In genomic region chr3:37303392-37304139, GRCm38 (mm10) we compare ENCODE assay signal across 15 mouse cellular contexts. TPM values are rescaled to one million over a fixed set of nuclear protein-coding genes. Genes with fewer than 3 reads are reported as not detected.
DNase-seq lines count a peak whose midpoint lies in the region; ATAC-seq and TF ChIP-seq lines count a peak whose summit lies in the region.
"Had no signal": no experiment of that assay in that cellular context is flagged by ENCODE, and none has a peak within 500 bp of the region (broad histone marks: within the 10 kb centered on the region; RNA-seq: fewer than 3 reads in every experiment).

No protein-coding gene starts in this region.

- H3K9me3 ChIP-seq in lung, embryonic 15.5 days = no peaks in the 10 kb centered on the region
- H3K9me3 ChIP-seq in liver, embryonic 11.5 days (ENCODE audit: control insufficient read depth, low read length) = no peaks in the 10 kb centered on the region
- H3K9me3 ChIP-seq in forebrain, embryonic 11.5 days (ENCODE audit: control insufficient read depth, low read length) = no peaks in the 10 kb centered on the region
- H3K9me3 ChIP-seq: forebrain, embryonic 15.5 days; hindbrain, embryonic 15.5 days; midbrain, embryonic 13.5 days had no signal

- no peaks in the 10 kb centered on the region for H3K27me3 ChIP-seq in lung, embryonic 15.5 days
- no peaks in the 10 kb centered on the region for H3K27me3 ChIP-seq in liver, embryonic 11.5 days (replicated peaks; ENCODE audit: control insufficient read depth, insufficient read depth, low read length)
- no peaks in the 10 kb centered on the region for H3K27me3 ChIP-seq in forebrain, embryonic 11.5 days (ENCODE audit: control insufficient read depth, insufficient read depth, low read length)
- H3K27me3 ChIP-seq: forebrain, embryonic 15.5 days; hindbrain, embryonic 15.5 days; midbrain, embryonic 13.5 days had no signal

- DNase-seq in lung, adult 2 months = no peak
- peak; percentile 6 for DNase-seq in ZHBTc4 (ENCODE audit: low read depth, low spot score)
- peak; percentile 38 for DNase-seq in liver, embryonic 11.5 days (ENCODE audit: low spot score)
- DNase-seq in forebrain, embryonic 11.5 days (ENCODE audit: low spot score) = no peak
- no peak for DNase-seq in Muller cell, postnatal 12 days (ENCODE audit: inconsistent ontology term)
- DNase-seq in cerebellum, adult 9-11 months = no peak
- DNase-seq: cerebellum, adult 11-12 months; layer of hippocampus, postnatal 36 days had no signal

- H3K36me3 ChIP-seq in lung, embryonic 15.5 days = no peaks in the 10 kb centered on the region
- no peaks in the 10 kb centered on the region for H3K36me3 ChIP-seq in liver, embryonic 11.5 days (ENCODE audit: control insufficient read depth, insufficient read depth, low read length)
- no peaks in the 10 kb centered on the region for H3K36me3 ChIP-seq in forebrain, embryonic 11.5 days (ENCODE audit: control insufficient read depth, insufficient read depth, low read length)
- H3K36me3 ChIP-seq: forebrain, embryonic 15.5 days; hindbrain, embryonic 15.5 days; midbrain, embryonic 13.5 days had no signal

- H3K4me1 ChIP-seq in lung, embryonic 15.5 days = peaks cover 6% of the 10 kb centered on the region
- H3K4me1 ChIP-seq in lung, adult 2 months (ENCODE audit: control insufficient read depth, insufficient read depth, low read length) = no peaks in the 10 kb centered on the region; the same call in 1 of the 2 replicates
- peaks cover 4% of the 10 kb centered on the region for H3K4me1 ChIP-seq in liver, embryonic 11.5 days (replicated peaks; ENCODE audit: control insufficient read depth, insufficient read depth, low read length)
- no peaks in the 10 kb centered on the region for H3K4me1 ChIP-seq in forebrain, embryonic 11.5 days (replicated peaks; ENCODE audit: control insufficient read depth, insufficient read depth, low read length)
- H3K4me1 ChIP-seq: forebrain, embryonic 15.5 days; hindbrain, embryonic 15.5 days; midbrain, embryonic 13.5 days had no signal

- no peak for TF ChIP-seq CTCF in lung, adult 2 months (IDR thresholded peaks at IDR 0.05; ENCODE audit: insufficient read depth, low read length)

- WGBS in lung, embryonic 15.5 days = 47% methylated on average over 8 of the region's 8 CpGs
- 68% methylated on average over 8 of the region's 8 CpGs for WGBS in lung, adult 2 months
- 38% methylated on average over 8 of the region's 8 CpGs for WGBS in liver, embryonic 11.5 days
- WGBS in forebrain, embryonic 11.5 days = 78% methylated on average over 8 of the region's 8 CpGs

- no peak overlapping the region for H3K4me2 ChIP-seq in lung, embryonic 15.5 days
- H3K4me2 ChIP-seq in liver, embryonic 11.5 days = peak overlapping the region; percentile 44
- no peak overlapping the region for H3K4me2 ChIP-seq in forebrain, embryonic 11.5 days (ENCODE audit: low read depth, low read length, severe bottlenecking)
- H3K4me2 ChIP-seq: forebrain, embryonic 15.5 days; hindbrain, embryonic 15.5 days; midbrain, embryonic 13.5 days had no signal

- no peak for TF ChIP-seq POLR2A in lung, adult 2 months (IDR thresholded peaks at IDR 0.05; ENCODE audit: borderline replicate concordance, extremely low read depth, low read depth, low read length)

- no peak overlapping the region for H3K9ac ChIP-seq in lung, embryonic 15.5 days
- H3K9ac ChIP-seq in liver, embryonic 11.5 days (ENCODE audit: low read depth, low read length) = peak overlapping the region; percentile 57
- no peak overlapping the region for H3K9ac ChIP-seq in forebrain, embryonic 11.5 days (ENCODE audit: low read length)
- H3K9ac ChIP-seq: forebrain, embryonic 15.5 days; hindbrain, embryonic 15.5 days; midbrain, embryonic 13.5 days had no signal

- H3K27ac ChIP-seq in lung, embryonic 15.5 days = peak overlapping the region; percentile 78
- H3K27ac ChIP-seq in liver, embryonic 11.5 days (ENCODE audit: low read depth, low read length) = peak overlapping the region; percentile 95
- no peak overlapping the region for H3K27ac ChIP-seq in forebrain, embryonic 11.5 days (ENCODE audit: low read depth, low read length)
- H3K27ac ChIP-seq: forebrain, embryonic 15.5 days; gastrocnemius, adult 2 months; hindbrain, embryonic 15.5 days; midbrain, embryonic 13.5 days had no signal

- no peak overlapping the region for H3K4me3 ChIP-seq in lung, embryonic 15.5 days
- no peak overlapping the region for H3K4me3 ChIP-seq in lung, adult 2 months (replicated peaks; ENCODE audit: extremely low read depth, low read depth, low read length)
- no peak overlapping the region for H3K4me3 ChIP-seq in liver, embryonic 11.5 days (ENCODE audit: low read depth, low read length)
- no peak overlapping the region for H3K4me3 ChIP-seq in forebrain, embryonic 11.5 days (ENCODE audit: low read depth, low read length)
- H3K4me3 ChIP-seq: forebrain, embryonic 15.5 days; gastrocnemius, adult 2 months; hindbrain, embryonic 15.5 days; midbrain, embryonic 13.5 days; myocyte had no signal

- no peak for ATAC-seq in lung, embryonic 15.5 days (ENCODE audit: borderline replicate concordance, extremely low read depth, low FRiP score, low TSS enrichment)
- peak; percentile 91 for ATAC-seq in liver, embryonic 11.5 days (replicated peaks; ENCODE audit: low FRiP score)
- ATAC-seq in forebrain, embryonic 11.5 days (replicated peaks; ENCODE audit: low FRiP score) = no peak
- ATAC-seq: forebrain, embryonic 15.5 days; midbrain, embryonic 13.5 days had no signal

RNA-seq across cellular contexts. Expression of gene Bbs12, which starts 8.8 kb away (rescaled TPM):
- polyA plus RNA-seq in lung, embryonic 15.5 days (2015; fragmentation: Nextera tagmentation; extraction: Ambion mirVana) = 7.7 and 8.1 TPM in 2 replicates
- polyA plus RNA-seq in lung, adult 2 months (2012; rRNA removed) = 0.70 and 1.3 TPM in 2 replicates
- 9.2 and 10.7 TPM in 2 replicates for polyA plus RNA-seq in liver, embryonic 11.5 days (2014; fragmentation: Nextera tagmentation; extraction: Ambion mirVana)
- 8.8 and 9.3 TPM in 2 replicates for polyA plus RNA-seq in forebrain, embryonic 11.5 days (2014; fragmentation: Nextera tagmentation; extraction: Ambion mirVana)

RNA-seq across cellular contexts. Expression of gene Cetn4, which starts 8.9 kb away (rescaled TPM):
- polyA plus RNA-seq in lung, embryonic 15.5 days (2015; fragmentation: Nextera tagmentation; extraction: Ambion mirVana) = 4.9 and 5.7 TPM in 2 replicates
- 0.67 and 2.1 TPM in 2 replicates for polyA plus RNA-seq in lung, adult 2 months (2012; rRNA removed)
- 2.2 and 2.4 TPM in 2 replicates for polyA plus RNA-seq in liver, embryonic 11.5 days (2014; fragmentation: Nextera tagmentation; extraction: Ambion mirVana)
- polyA plus RNA-seq in forebrain, embryonic 11.5 days (2014; fragmentation: Nextera tagmentation; extraction: Ambion mirVana) = 0.84 and 2.5 TPM in 2 replicates
- polyA plus RNA-seq: small intestine, adult 2 months had no signal

RNA-seq across cellular contexts. Expression of gene Fgf2, which starts 44.6 kb away (rescaled TPM):
- polyA plus RNA-seq in lung, embryonic 15.5 days (2015; fragmentation: Nextera tagmentation; extraction: Ambion mirVana) = 2.2 and 2.3 TPM in 2 replicates
- 5.1 and 5.4 TPM in 2 replicates for polyA plus RNA-seq in lung, adult 2 months (2012; rRNA removed)
- polyA plus RNA-seq in liver, embryonic 11.5 days (2014; fragmentation: Nextera tagmentation; extraction: Ambion mirVana) = 0.26 and 0.44 TPM in 2 replicates
- 0.83 and 1.1 TPM in 2 replicates for polyA plus RNA-seq in forebrain, embryonic 11.5 days (2014; fragmentation: Nextera tagmentation; extraction: Ambion mirVana)

Comparison
In these comparisons a context has a peak if more than half of its experiments do, and no peak if none do; other contexts are left out.
1. DNase-seq: peak in ZHBTc4 (single experiment) and liver, embryonic 11.5 days (single experiment); none in lung, adult 2 months (single experiment), forebrain, embryonic 11.5 days (single experiment), Muller cell, postnatal 12 days (single experiment) and cerebellum, adult 9-11 months (single experiment).